Mouse (Mus musculus) heart, embryonic 12.5 days (tissue): ENCODE measurements at regions not wholly inside any gene's neighbourhood (a gene's known extent, or its start where the extent isn't known, plus 50 kb on each side); places are given as distances from the start of the nearest gene placed in this dataset.

Experiments used
- ATAC-seq: fragments of 200-750 bp; cut with Nextera tagmentation; 2 replicates; pipeline ENCODE4 v1.8.0; 2017; ENCODE audit warnings: moderate TSS enrichment, moderate library complexity; ENCODE audit not compliant: insufficient number of reproducible peaks, low FRiP score
- H3K27ac ChIP-seq: fragments of 300-500 bp; sonication (generic); 2 replicates; pipeline ENCODE4 v1.5.1; 2016; ENCODE audit warnings: mild to moderate bottlenecking, moderate library complexity; ENCODE audit not compliant: poor library complexity, severe bottlenecking
- H3K27me3 ChIP-seq: fragments of 300-500 bp; sonication (generic); replicated peaks from 2 replicates; pipeline ENCODE4 v1.6.1; 2016; ENCODE audit warnings: mild to moderate bottlenecking, moderate library complexity
- H3K36me3 ChIP-seq: fragments of 300-500 bp; sonication (generic); 2 replicates; pipeline ENCODE4 v1.6.1; 2016; ENCODE audit warnings: mild to moderate bottlenecking, moderate library complexity
- H3K4me1 ChIP-seq: fragments of 300-500 bp; sonication (generic); replicated peaks from 2 replicates; pipeline ENCODE4 v1.6.1; 2016; ENCODE audit warnings: mild to moderate bottlenecking
- H3K4me2 ChIP-seq: fragments of 300-500 bp; sonication (generic); 2 replicates; pipeline ENCODE4 v1.6.1; 2016; ENCODE audit warnings: mild to moderate bottlenecking, moderate library complexity
- H3K4me3 ChIP-seq: fragments of 300-500 bp; sonication (generic); 2 replicates; pipeline ENCODE4 v1.5.1; 2016; ENCODE audit warnings: mild to moderate bottlenecking
- H3K9ac ChIP-seq: fragments of 300-500 bp; sonication (generic); 2 replicates; pipeline ENCODE4 v1.6.1; 2016; ENCODE audit warnings: mild to moderate bottlenecking, moderate library complexity
- H3K9me3 ChIP-seq: fragments of 300-500 bp; sonication (generic); replicated peaks from 2 replicates; pipeline ENCODE4 v1.6.1; 2016; ENCODE audit warnings: mild to moderate bottlenecking, moderate library complexity
- WGBS: fragments of 180-500 bp; shearing (Covaris S2); methylation state at CpG from one replicate; pipeline ENCODE4 v1.1.7; 2016; 5-methylcytosine and 5-hydroxymethylcytosine counted together

- Histone ChIP-seq H3K4me1 (no peaks in the 10 kb centered on the region), H3K36me3 (no peaks in the 10 kb centered on the region), H3K27ac (no peak overlapping the region), H3K4me3 (no peak overlapping the region), H3K4me2 (no peak overlapping the region), H3K9me3 (no peaks in the 10 kb centered on the region), H3K27me3 (no peaks in the 10 kb centered on the region; the same call in 1 of the 2 replicates), H3K9ac (no peak overlapping the region)
- ATAC-seq: no peak
- WGBS: 80% methylated on average over 7 of the region's 7 CpGs
Observed at GRCm38 (mm10) chr7:74688116-74688702, 133.6 kb upstream of the Slco3a1 start.

GRCm38 (mm10) chr7:74687303-74688115 lies 132.9 kb upstream of the Slco3a1 start:
- Histone ChIP-seq H3K4me1 (no peaks in the 10 kb centered on the region), H3K4me2 (no peak overlapping the region), H3K4me3 (no peak overlapping the region), H3K9me3 (no peaks in the 10 kb centered on the region), H3K27ac (no peak overlapping the region), H3K9ac (no peak overlapping the region), H3K36me3 (no peaks in the 10 kb centered on the region), H3K27me3 (no peaks in the 10 kb centered on the region)
- ATAC-seq: no peak
- 68% methylated on average over 13 of the region's 13 CpGs for WGBS

GRCm38 (mm10) chr7:74683979-74684378 lies 129.4 kb upstream of the Slco3a1 start:
- ATAC-seq: no peak
- no peaks in the 10 kb centered on the region for H3K4me1 ChIP-seq
- no peak overlapping the region for H3K9ac ChIP-seq
- H3K4me2 ChIP-seq: no peak overlapping the region
- no peaks in the 10 kb centered on the region for H3K9me3 ChIP-seq
- H3K4me3 ChIP-seq: no peak overlapping the region
- H3K27me3 ChIP-seq: no peaks in the 10 kb centered on the region
- WGBS: 66% methylated on average over 2 of the region's 2 CpGs
- no peaks in the 10 kb centered on the region for H3K36me3 ChIP-seq
- H3K27ac ChIP-seq: no peak overlapping the region

GRCm38 (mm10) chr7:74673626-74674295 lies 119.2 kb upstream of the Slco3a1 start:
- H3K4me3 ChIP-seq: no peak overlapping the region
- no peak overlapping the region for H3K9ac ChIP-seq
- H3K27ac ChIP-seq: no peak overlapping the region
- H3K4me2 ChIP-seq: no peak overlapping the region
- WGBS: 80% methylated on average over 4 of the region's 4 CpGs
- no peaks in the 10 kb centered on the region for H3K4me1 ChIP-seq
- no peaks in the 10 kb centered on the region for H3K36me3 ChIP-seq
- H3K27me3 ChIP-seq: no peaks in the 10 kb centered on the region
- H3K9me3 ChIP-seq: no peaks in the 10 kb centered on the region
- ATAC-seq: no peak

GRCm38 (mm10) chr7:74669110-74669509 lies 114.5 kb upstream of the Slco3a1 start:
- Histone ChIP-seq H3K4me3 (no peak overlapping the region), H3K4me1 (0 out of 2 replicates have a peak, but pooled peaks cover 2% of the 10 kb centered on the region), H3K27ac (no peak overlapping the region), H3K9ac (no peak overlapping the region), H3K9me3 (no peaks in the 10 kb centered on the region), H3K36me3 (no peaks in the 10 kb centered on the region), H3K4me2 (no peak overlapping the region), H3K27me3 (no peaks in the 10 kb centered on the region)
- no peak for ATAC-seq

GRCm38 (mm10) chr7:74667106-74667505 lies 112.5 kb upstream of the Slco3a1 start:
- H3K36me3 ChIP-seq: no peaks in the 10 kb centered on the region
- WGBS: 29% methylated on average over 3 of the region's 3 CpGs
- H3K4me3 ChIP-seq: no peak overlapping the region
- H3K4me1 ChIP-seq: 0 out of 2 replicates have a peak, but pooled peaks cover 2% of the 10 kb centered on the region
- no peak overlapping the region for H3K4me2 ChIP-seq
- ATAC-seq: no peak
- no peak overlapping the region for H3K27ac ChIP-seq
- H3K27me3 ChIP-seq: no peaks in the 10 kb centered on the region
- no peaks in the 10 kb centered on the region for H3K9me3 ChIP-seq
- H3K9ac ChIP-seq: no peak overlapping the region

- WGBS: 85% methylated on average over 1 of the region's 1 CpGs
- no peaks in the 10 kb centered on the region for H3K27me3 ChIP-seq
- no peaks in the 10 kb centered on the region for H3K9me3 ChIP-seq
- H3K9ac ChIP-seq: no peak overlapping the region
- H3K4me3 ChIP-seq: no peak overlapping the region
- H3K27ac ChIP-seq: no peak overlapping the region
- ATAC-seq: no peak
- H3K4me1 ChIP-seq: 0 out of 2 replicates have a peak, but pooled peaks cover 2% of the 10 kb centered on the region
- no peak overlapping the region for H3K4me2 ChIP-seq
- H3K36me3 ChIP-seq: no peaks in the 10 kb centered on the region
Observed at GRCm38 (mm10) chr7:74663820-74664219, 109.2 kb upstream of the Slco3a1 start.

- Histone ChIP-seq H3K9ac (no peak overlapping the region), H3K27ac (no peak overlapping the region), H3K4me3 (no peak overlapping the region), H3K4me1 (peaks cover 5% of the 10 kb centered on the region; the same call in 1 of the 2 replicates), H3K27me3 (no peaks in the 10 kb centered on the region), H3K36me3 (no peaks in the 10 kb centered on the region), H3K9me3 (no peaks in the 10 kb centered on the region), H3K4me2 (no peak overlapping the region)
- 50% methylated on average over 2 of the region's 2 CpGs for WGBS
- no peak for ATAC-seq
Observed at GRCm38 (mm10) chr7:74647310-74647709, 92.7 kb upstream of the Slco3a1 start.

- Histone ChIP-seq H3K4me3 (no peak overlapping the region), H3K36me3 (no peaks in the 10 kb centered on the region), H3K9me3 (no peaks in the 10 kb centered on the region), H3K9ac (no peak overlapping the region), H3K27me3 (no peaks in the 10 kb centered on the region), H3K27ac (no peak overlapping the region), H3K4me1 (no peaks in the 10 kb centered on the region), H3K4me2 (no peak overlapping the region)
- 84% methylated on average over 4 of the region's 4 CpGs for WGBS
- ATAC-seq: no peak
Observed at GRCm38 (mm10) chr7:74640171-74640570, 85.6 kb upstream of the Slco3a1 start.

- H3K27ac ChIP-seq: no peak overlapping the region
- no peaks in the 10 kb centered on the region for H3K27me3 ChIP-seq
- 80% methylated on average over 8 of the region's 8 CpGs for WGBS
- ATAC-seq: no peak
- no peak overlapping the region for H3K9ac ChIP-seq
- no peak overlapping the region for H3K4me3 ChIP-seq
- no peaks in the 10 kb centered on the region for H3K4me1 ChIP-seq
- H3K4me2 ChIP-seq: no peak overlapping the region
- no peaks in the 10 kb centered on the region for H3K36me3 ChIP-seq
- no peaks in the 10 kb centered on the region for H3K9me3 ChIP-seq
Observed at GRCm38 (mm10) chr7:74632217-74632616, 77.6 kb upstream of the Slco3a1 start.

GRCm38 (mm10) chr7:74628799-74629468 lies 74.4 kb upstream of the Slco3a1 start:
- Histone ChIP-seq H3K9me3 (no peaks in the 10 kb centered on the region), H3K4me2 (no peak overlapping the region), H3K27me3 (no peaks in the 10 kb centered on the region), H3K4me3 (no peak overlapping the region), H3K9ac (no peak overlapping the region), H3K4me1 (no peaks in the 10 kb centered on the region), H3K36me3 (no peaks in the 10 kb centered on the region), H3K27ac (no peak overlapping the region)
- ATAC-seq: no peak
- WGBS: 76% methylated on average over 6 of the region's 6 CpGs
